Mouse (Mus musculus) MN1 (cell line): ENCODE results near the gene Etv5.
"Not testable (repeated sequence)": the region's sequence is repeated elsewhere in the genome, so short reads cannot be mapped to it uniquely, and the experiment has no call there.

ENCODE experiments used
- DNase-seq: peaks from one replicate; pipeline ENCODE4 v3.0.0-alpha.2; 2016; ENCODE audit warnings: low spot score

Gene Etv5

DNA sequence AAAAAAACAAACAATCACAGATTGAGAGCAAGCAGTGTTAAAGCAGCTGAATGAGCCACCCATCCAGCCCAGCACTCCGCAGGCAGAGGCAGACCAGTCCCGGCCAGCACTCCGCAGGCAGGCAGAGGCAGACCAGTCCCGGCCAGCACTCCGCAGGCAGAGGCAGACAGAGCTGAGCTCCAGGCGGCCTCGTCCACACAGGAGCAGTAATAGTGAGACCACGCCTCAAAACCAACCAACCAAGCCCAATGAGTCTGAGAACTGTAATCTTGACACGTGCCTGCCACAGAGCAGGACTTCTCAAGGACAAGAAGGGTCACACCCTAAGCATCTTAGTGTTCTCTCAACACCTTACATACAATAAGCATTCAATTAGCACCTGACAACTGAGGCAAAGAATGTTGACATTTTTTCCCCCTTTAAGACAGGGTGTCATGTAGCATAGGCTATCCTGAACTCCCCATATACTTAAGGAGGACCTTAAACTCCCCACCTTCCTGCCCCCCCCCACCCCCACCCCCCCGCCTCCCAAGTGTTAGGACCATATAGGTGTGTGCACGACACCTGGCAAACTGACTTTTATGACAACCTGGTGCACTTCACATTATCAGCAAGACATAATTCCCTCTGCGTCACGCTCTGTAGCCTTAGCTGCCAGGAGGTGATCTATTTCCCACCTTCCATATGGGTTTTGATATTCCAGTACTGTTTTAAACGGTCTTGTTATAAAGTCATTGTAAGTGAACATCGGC lies 44.2 kb downstream of the Etv5 start:
- no peak for DNase-seq

DNA sequence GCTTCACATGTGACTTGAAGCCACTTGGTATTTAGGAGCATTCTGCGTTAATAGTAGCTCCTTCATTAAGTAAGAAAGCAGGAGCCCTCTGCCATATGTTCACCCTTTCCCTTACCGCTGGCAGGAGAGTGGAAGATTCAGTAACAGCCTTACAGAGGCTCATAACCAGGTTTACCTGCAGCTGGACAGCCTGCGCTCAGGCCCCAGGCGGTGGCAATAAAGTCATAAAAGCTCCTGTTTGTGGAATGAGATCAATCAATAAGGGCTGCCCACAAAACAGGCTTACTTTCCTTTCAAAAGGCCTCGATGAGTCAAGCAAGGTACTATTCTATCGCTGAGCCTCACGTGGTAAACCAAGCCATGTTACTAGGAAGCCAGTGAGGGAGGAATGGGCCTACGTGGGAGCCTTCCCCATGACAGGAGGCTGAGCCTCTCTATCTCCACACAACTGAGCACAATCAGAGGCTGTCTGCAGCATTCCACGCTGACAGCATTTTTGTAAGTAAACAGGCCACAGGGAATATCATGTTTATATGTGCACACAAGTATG lies 49.1 kb downstream of the Etv5 start:
- DNase-seq = no peak

DNA sequence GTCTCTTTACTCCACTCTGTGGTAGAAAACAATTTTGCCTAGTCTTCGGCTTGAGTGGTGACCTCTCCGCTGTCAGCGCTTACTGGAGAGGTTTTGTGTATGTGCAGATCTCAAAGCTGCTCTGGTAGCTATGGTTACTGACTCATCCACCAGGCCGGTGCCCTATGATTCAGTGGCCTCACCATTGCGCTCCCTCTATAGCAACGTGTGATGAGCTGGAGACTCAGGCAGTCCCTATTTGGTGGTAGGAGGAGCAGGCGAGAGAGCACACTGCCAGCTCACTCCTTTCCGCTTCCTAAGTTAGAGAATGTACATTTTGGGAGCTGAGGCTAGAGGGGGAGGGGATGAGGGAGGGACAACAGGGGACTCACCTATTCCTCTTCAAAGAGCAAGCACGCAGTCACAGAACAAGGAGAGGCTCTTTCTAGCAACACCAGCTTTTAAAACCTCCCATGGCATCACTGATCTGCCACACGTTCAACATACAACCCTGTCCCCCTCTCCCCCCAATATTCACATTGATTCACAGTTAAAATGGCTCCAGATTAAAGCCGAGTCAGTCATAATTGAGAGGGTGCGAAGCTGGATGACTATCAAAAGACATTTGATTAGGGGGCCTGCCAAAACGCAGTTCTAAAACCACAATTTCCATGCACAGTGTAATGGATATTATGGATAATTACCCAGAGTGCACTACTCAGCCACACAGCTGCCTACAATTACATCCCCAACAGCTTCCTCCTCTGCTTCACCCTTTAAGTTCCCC lies 50.2 kb downstream of the Etv5 start:
- DNase-seq = peak; percentile 86

DNA sequence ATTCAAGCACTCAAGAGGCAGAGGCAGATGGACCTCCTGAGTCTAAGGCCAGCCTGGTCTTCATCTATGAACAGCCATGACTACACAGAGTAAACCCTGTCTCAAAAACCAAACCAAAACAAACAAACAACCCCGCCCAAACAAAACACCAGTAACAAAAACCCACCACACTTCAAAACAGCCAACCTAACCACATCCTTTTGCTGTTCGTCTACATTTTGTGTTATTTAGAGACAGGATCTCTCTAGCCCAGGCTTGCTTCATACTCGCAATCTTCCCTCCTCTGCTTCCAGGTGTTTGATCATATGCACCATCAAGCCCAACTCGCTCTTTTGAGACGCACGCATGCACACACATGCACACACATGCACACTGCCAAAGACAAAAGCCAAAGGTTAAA lies 51.8 kb downstream of the Etv5 start:
- no peak for DNase-seq

DNA sequence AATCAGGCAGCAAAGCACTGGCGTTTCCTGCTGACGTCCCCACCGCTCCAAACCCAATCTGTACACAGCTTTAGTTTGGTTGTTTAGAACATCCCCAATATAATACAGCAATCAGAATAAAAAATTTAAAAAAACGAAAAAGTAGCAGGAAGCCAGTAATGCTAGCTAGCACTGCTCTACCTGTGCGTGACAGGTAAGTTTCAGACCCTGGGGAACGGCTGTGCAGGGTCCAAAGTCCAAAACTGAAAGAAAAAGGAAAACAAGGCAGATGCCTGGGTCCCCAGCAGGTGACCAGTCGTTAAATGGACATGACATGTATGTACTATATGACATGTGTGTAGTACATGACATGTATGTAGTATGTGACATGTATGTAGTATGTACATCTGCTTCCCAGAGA lies 57.5 kb downstream of the Etv5 start:
- not testable (repeated sequence) for DNase-seq

DNA sequence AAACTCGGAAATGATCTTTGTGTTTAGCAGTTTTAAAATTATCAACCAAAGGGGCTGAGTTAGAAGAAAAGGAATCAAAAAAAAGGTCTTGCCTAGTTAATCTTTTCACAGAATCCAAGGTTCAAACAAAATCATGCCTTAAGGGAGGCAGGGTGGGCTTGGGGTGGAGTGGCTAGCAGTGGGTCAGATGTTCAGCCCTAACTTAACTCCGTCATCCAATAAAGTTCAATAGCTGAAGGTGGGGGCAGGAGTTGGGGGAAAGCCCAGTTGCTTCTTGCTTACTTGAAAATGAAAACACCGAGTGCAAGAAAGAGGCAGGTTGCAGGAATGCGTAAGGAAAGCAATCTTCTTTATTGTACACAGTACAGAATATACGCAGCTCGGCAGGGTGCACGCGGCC lies 58.5 kb downstream of the Etv5 start:
- no peak for DNase-seq

DNA sequence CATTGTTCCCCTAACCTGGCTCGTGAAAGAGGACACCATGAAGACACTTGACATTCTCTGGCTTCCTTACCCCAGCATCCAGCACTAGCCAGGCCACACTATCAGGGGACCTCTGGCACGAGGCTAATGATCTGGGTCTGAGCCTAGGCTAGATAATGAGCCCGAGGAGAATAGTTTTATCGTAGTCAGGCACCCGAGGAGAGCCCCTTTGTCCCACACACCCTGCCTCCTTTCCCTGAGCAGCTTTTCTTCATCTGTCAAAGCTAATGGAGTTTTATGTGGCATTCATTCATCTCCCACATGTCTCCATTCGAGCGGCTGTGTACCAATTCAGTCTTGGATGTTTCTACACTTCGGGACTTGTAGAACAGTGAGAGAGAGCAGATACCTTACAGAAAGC lies 59.5 kb downstream of the Etv5 start:
- DNase-seq = no peak

DNA sequence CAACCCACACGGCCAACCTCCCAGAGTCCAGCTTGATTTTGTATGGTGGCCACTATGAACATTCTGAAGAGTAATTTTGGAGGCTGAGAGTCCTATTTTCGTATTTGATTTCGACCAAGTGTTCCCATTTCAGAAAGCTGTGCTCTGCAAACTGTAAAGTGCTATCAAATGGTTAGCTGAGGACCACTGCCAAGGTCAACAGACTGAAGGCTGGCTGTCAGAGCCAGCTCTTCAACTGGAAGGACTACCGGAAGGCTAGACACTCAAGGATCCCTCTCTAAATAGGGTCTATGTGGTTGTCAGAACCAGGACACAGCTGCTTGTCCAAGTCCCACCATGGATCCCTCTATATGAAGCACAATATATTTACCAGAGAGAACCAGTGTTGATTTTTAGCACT lies 60.2 kb downstream of the Etv5 start:
- no peak for DNase-seq

DNA sequence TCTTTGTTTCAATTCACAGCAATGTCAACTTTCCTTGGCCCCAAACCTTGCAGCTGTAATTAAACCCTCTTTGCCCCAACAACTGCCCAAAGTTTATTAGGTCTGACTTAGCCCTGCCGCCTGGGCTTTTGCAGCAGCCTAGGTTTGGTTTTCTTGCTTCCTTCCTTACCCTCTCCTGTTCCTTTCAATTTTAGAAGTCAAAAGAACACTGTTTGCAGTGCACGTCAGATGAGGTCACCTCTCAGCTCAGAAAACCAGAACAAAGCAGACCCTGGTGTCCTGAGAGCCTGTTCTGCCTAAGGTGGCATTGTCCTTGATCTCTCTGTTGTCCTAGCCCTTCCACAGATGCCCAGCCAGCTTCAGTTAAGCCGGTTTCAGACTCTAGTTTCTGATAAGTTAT lies 61.8 kb downstream of the Etv5 start:
- DNase-seq = no peak

DNA sequence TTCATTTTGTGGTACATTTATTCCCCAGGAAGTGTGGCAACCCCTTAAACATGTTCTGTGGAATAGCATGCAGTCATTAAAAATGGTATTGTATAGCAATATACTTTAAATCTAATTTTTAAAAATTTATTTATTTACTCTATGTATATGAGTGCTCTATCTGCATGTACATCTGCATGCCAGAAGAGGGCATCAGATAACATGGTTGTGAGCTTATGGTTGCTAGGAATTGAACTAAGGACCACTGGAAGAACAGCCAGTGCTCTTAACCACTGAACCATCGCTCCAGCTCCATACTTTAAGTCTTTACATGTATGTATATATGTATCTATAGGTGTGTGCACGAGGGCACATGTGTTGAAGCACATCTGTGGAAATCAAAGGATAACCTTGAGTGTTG lies 64.6 kb downstream of the Etv5 start:
- no peak for DNase-seq

DNA sequence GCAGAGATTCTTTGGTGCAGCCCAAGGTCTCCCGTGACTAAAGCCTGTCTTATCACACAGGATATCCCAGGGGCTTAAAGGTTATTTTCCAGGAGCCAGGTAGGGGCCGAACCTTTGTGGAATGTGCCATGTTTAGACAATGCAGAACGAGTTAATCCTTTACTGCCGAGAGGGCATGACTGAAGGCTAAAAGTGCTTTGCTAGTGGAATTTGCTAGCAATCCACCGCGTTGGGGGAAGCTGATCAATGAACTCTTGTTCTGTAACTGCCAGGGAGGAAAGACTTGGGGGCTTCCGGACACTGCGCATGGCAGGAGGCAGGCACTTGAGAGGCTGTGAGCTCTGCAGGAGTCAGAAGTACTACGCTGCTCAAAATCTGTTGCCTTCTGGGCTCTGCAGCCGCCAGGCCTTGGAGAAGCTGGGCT lies 66.8 kb downstream of the Etv5 start:
- no peak for DNase-seq

DNA sequence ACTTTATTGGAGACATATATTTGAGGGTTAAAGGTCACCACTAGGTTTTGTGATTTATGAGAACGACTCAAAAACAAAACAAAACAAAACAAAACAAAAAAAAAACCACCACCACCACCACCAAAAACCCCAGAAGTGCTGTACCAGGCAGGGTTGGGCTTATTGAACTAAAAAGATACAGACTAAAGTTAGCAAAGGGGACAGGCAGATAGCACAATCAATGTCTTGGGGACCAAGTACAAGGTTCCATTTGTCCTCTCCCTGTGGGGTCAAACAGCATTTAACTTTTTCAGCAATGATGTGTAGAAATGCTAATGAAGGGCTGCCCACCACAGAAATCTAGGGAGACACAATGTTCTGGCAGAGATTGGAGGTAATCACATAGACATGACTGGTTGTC lies 67.3 kb downstream of the Etv5 start:
- DNase-seq = no peak

DNA sequence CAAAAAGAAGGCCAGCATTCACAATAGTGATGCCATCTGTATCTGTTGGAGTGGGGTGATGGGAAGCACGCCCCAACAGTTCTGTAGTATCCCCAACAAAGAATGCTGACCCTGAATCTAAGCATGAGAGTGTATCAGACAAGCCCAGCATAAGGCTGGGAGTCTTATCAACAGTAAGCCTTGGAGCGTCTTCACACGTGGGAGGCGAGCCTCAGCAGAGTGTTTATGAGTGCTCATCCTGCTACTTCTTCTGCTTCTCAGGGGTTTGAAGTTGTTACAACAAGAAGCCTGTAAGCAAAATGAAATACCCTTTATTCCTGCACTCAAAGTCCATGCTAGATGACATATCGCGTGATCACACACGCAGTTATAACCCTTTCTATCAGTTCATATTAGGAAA lies 72.4 kb downstream of the Etv5 start:
- no peak for DNase-seq

DNA sequence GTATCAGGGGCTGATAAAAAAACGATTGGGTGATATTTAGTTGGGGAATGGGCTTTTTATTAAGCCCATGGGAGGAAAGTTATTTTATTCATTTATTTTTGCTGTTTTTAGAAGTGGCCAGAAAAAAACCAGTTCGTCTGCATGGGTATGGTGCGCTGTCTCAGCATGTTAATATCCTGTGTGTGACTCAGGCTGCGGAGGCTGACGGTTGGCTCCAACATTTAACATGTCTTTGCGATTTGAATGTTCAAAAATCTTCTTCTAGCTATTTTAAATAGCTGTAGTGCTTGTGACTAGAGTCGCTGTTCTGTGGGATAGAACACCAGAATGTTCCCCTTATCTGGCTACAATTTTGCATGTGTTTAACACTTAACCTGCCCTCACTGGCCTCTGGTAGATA lies 73.5 kb downstream of the Etv5 start:
- DNase-seq = no peak

DNA sequence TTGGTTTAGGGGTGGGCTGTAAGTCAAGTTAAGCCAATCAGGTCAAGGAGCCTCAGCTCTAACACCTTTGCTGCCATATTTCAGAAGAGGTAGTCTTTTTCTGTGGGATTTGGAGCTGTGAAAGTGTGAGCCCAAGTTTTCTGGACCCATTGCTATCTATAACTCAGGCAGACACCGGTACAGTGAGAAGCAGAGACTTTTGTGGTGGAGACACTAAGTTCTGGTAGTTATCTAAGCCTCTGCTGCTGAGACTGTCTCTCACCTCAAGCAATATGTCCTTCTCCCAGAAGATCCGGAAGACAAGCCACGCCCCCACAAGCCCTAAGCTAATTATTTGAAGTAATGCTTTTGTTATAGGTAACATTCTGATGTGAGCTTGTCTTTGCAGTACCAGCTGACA lies 73.9 kb downstream of the Etv5 start:
- no peak for DNase-seq

DNA sequence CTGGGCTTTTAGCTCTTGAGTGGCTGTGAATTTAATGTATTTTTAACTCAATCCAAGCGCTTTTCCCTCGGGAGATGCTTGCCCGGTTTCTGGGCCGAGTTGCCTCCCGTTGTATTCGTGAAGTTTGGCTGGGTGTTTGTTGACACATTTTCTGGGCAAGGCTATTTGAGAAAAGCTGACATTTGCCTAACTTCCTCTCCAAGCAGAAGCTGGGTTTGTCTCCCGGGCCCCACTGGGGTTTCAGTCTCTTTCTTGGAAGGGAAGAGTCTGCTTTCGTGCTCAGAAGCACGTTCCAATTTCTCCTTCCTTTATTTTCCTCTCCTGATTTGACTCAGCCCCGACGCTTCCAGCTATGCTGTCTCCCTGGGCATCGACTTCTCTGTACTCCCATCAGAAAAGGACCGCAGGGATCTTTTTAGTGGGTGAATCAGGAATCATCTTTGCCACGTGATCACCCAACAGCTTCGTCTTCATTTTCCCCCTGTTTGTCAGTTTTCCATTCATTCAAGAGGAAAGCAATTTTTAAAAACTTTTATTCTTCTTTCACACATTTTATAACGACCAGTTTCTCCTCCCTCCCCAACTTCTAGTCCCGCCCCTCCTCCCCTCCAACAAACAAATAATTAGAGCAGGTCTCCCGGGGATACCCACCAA lies 80.7 kb downstream of the Etv5 start:
- DNase-seq = peak; percentile 62

DNA sequence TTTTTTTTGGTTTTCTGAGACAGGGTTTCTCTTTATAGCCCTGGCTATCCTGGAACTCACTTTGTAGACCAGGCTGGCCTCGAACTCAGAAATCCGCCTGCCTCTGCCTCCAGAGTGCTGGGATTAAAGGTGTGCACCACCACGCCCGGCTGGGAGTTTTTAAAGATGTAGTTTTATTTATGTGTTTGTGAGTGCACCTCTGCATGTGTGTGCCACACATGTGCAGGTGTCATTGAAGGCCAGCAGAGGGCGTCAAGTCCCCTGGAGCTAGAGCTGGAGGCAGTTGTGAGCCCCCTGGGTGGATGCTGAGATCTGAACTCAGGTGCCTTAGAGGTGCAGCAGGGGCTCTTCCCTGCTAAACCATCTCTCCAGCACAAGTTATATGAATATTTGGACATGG lies 85.3 kb downstream of the Etv5 start:
- not testable (repeated sequence) for DNase-seq

DNA sequence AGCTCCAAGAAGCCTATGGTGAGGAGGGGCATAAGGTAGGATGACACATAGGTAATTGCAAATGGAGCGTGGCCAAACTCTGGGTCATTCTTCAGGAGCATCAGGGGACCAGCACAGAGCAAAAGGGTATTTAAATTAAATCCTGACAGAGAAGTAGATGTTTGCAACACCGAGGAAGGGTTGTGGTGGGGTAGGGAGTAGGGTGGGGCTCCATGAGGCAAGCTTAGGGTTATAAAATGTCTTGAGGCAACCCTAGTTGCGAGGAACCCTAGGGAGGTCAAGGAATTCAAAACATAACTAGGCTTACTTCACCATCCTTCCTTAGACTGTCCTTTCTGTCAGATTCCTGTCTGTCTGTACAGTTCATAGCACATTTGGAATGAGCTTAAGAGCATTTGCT lies 85.9 kb downstream of the Etv5 start:
- DNase-seq = no peak

DNA sequence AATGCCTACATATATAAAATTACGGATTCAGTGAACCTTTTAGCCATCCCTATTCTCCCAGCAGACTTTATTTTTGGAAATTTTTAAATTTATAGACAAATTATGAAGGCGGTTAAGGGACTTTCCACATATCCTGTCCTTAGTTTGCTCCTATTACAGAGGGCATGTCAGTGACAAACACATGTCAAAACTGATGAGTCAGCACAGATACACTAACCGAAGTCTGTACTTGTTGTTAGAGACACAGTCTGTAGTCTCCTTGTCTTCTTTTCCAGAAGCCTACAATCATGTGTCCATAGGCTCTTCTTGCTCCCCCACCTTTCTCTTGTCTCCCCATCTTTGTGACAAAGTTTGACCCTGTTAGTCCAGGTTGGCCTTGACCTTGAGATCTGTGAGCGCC lies 88.3 kb downstream of the Etv5 start:
- no peak for DNase-seq

DNA sequence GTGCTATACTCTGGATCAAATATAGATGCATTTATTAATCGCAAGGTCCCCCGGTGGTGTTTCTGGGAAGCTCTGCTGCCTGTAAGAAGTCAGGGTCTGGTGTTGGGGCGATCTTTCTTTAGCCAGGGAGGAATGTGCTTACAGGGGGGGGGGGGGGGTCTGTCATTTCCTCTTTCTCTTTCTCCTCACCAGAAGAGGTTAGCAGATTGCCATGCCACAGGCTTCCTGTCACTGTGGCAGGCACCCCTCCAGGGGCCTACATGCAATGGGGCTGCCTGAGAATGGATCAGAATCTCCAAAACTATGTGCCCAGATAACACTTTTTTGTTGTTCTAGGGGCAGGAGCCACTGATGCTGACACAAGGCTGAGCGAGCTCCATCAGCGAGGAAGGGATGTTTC lies 89.7 kb downstream of the Etv5 start:
- DNase-seq = no peak

DNA sequence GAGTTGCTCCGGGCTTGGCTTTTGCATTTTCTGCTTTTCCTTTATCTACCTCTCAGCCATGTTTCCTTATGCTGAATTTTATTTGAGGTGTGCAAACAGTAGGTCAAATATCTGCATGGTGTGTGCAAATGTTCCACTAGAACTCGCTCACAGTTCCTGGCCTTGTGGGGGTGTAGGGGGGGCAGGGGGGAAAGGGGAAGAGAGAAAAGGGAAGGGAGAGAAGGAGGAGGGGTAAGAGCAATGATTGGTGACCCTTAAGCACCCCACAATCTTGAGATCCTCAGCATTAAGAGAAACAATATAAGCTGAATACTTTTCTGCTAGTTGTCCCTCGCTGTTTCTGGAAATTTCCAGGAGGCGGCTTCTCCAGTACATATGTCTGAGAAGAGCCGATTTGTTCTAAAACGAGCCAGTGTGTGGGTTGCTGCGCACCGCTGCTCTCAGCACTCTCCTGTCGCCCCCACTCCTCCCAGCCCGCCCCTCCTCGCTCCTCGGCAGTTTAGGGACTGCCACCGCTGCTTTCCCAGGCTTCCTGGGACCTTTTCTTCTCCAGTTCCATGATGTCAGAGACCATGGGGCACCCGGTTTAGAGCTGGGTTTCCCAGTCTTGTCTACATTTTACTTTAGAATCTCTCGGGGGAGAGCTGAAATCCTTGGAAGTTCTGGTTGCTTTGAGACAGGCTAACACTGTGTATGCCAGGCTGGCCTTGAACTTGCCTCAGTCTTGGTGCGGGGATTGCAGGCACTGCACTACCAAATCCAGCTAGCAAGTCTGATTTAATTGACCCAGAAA lies 90.8 kb downstream of the Etv5 start:
- DNase-seq = no peak

DNA sequence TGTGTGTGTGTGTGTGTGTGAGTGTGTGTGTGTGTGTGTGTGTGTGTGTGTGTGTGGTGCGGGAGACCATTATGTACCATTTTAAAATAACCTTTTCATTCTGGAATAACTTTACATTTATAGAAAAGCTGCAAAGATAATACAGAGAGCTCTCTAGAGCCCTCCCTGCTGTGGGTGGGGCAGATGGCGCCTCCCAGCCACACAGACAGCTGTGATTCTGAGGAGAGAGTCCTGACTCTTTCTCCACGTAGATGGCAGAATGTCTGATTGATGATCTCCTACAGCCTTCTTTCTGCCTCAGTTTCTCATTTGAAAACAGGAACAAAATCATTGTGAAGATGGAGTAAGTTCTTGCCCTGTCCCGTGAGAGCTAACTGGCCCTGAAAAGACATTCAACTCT lies 91.5 kb downstream of the Etv5 start:
- no peak for DNase-seq
